Comparison of ENCODE assay signal across 10 mouse cellular contexts in the genomic region with DNA sequence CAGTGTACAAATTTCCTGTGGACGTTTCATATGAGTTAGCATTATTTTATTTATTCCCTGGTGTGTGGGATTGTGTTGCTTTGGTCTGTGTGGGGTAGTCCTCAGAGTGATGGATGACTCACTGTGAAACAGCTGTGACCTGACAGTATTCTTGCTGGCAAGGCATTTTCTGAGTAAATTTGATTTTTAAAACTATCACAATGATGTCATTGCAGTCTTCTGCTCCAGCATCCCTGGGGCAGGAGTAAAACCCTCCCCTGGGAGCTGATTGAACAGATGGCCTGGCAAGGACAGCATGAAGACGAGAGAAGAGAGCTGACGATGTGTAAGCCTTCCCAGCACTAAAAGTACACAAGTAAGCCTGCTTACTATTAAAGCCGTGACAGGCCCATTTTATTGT.
DNase-seq lines count a peak whose midpoint lies in the region; ATAC-seq and TF ChIP-seq lines count a peak whose summit lies in the region.
"Had no signal": no experiment of that assay in that cellular context is flagged by ENCODE, and none has a peak within 500 bp of the region (broad histone marks: within the 10 kb centered on the region; RNA-seq: fewer than 3 reads in every experiment).

No protein-coding gene starts in this region.

- H3K9me3 ChIP-seq in hindbrain, postnatal 0 days (ENCODE audit: low read length): no peaks in the 10 kb centered on the region
- no peaks in the 10 kb centered on the region for H3K9me3 ChIP-seq in midbrain, embryonic 14.5 days (ENCODE audit: control insufficient read depth, low read length)
- H3K9me3 ChIP-seq: embryonic facial prominence, embryonic 13.5 days had no signal

- peak; percentile 86 for ATAC-seq in hindbrain, postnatal 0 days
- peak; percentile 55 for ATAC-seq in midbrain, embryonic 14.5 days (ENCODE audit: low FRiP score, low TSS enrichment)

- no peaks in the 10 kb centered on the region for H3K27me3 ChIP-seq in hindbrain, postnatal 0 days (ENCODE audit: insufficient read depth, low read length)
- H3K27me3 ChIP-seq in midbrain, embryonic 14.5 days (ENCODE audit: control insufficient read depth, insufficient read depth, low read length): no peaks in the 10 kb centered on the region
- H3K27me3 ChIP-seq: embryonic facial prominence, embryonic 13.5 days had no signal

- no peaks in the 10 kb centered on the region for H3K4me1 ChIP-seq in hindbrain, postnatal 0 days (ENCODE audit: insufficient read depth, low read length)
- H3K4me1 ChIP-seq in midbrain, embryonic 14.5 days (ENCODE audit: control insufficient read depth, insufficient read depth, low read length): no peaks in the 10 kb centered on the region
- H3K4me1 ChIP-seq: embryonic facial prominence, embryonic 13.5 days had no signal

- intact Hi-C loops in heart, postnatal 14 days (cut with DNase I): no loop called here
- intact Hi-C loops in heart, postnatal 36 days (cut with DNase I): no loop called here

- H3K27ac ChIP-seq in hindbrain, postnatal 0 days: no peak overlapping the region
- H3K27ac ChIP-seq in midbrain, embryonic 14.5 days (replicated peaks; ENCODE audit: low read depth, low read length): no peak overlapping the region
- H3K27ac ChIP-seq: embryonic facial prominence, embryonic 13.5 days; liver, embryonic 14.5 days had no signal

- no peak overlapping the region for H3K4me3 ChIP-seq in hindbrain, postnatal 0 days (ENCODE audit: low read length)
- no peak overlapping the region for H3K4me3 ChIP-seq in midbrain, embryonic 14.5 days (replicated peaks; ENCODE audit: low read depth, low read length)
- H3K4me3 ChIP-seq: embryonic facial prominence, embryonic 13.5 days had no signal

- no peak for TF ChIP-seq CTCF in hindbrain, postnatal 0 days (IDR thresholded peaks at IDR 0.05; ENCODE audit: low read depth)

- H3K4me2 ChIP-seq in hindbrain, postnatal 0 days (ENCODE audit: low read depth, low read length): no peak overlapping the region
- no peak overlapping the region for H3K4me2 ChIP-seq in midbrain, embryonic 14.5 days (ENCODE audit: low read length)
- H3K4me2 ChIP-seq: embryonic facial prominence, embryonic 13.5 days had no signal

- peak; percentile 22 to 40 for DNase-seq in heart, postnatal 14 days
- no peak for DNase-seq in heart, postnatal 36 days
- peak; percentile 43 for DNase-seq in cerebellum, adult 9-10 months
- peak; percentile 61 for DNase-seq in hindbrain, postnatal 0 days (ENCODE audit: low spot score)
- DNase-seq in midbrain, embryonic 14.5 days: peak; percentile 34
- no peak for DNase-seq in liver
- no peak for DNase-seq in kidney, postnatal 36 days
- DNase-seq in adrenal gland, adult (ENCODE audit: inconsistent age in 2 of 2, low spot score in 1 of 2): no peak

- no peak overlapping the region for H3K9ac ChIP-seq in hindbrain, postnatal 0 days (replicated peaks; ENCODE audit: low read length)
- H3K9ac ChIP-seq in midbrain, embryonic 14.5 days (replicated peaks; ENCODE audit: low read length): no peak overlapping the region
- H3K9ac ChIP-seq: embryonic facial prominence, embryonic 13.5 days; liver, embryonic 14.5 days had no signal

- H3K36me3 ChIP-seq in hindbrain, postnatal 0 days (ENCODE audit: insufficient read depth, low read length): no peaks in the 10 kb centered on the region
- H3K36me3 ChIP-seq in midbrain, embryonic 14.5 days (ENCODE audit: control insufficient read depth, insufficient read depth, low read length): no peaks in the 10 kb centered on the region
- H3K36me3 ChIP-seq: embryonic facial prominence, embryonic 13.5 days had no signal

- 23% methylated on average over 4 of the region's 4 CpGs for WGBS in hindbrain, postnatal 0 days
- 40% methylated on average over 4 of the region's 4 CpGs for WGBS in midbrain, embryonic 14.5 days

Comparison
In these comparisons a context has a peak if more than half of its experiments do, and no peak if none do; other contexts are left out.
1. DNase-seq: peak in heart, postnatal 14 days (2 of 2), cerebellum, adult 9-10 months (single experiment), hindbrain, postnatal 0 days (single experiment) and midbrain, embryonic 14.5 days (single experiment); none in heart, postnatal 36 days (0 of 2), liver (single experiment), kidney, postnatal 36 days (0 of 2) and adrenal gland, adult (0 of 2).